Mouse (Mus musculus) forebrain, postnatal 0 days (tissue): ENCODE data around the gene Ankrd50. TPM values are rescaled to one million over a fixed set of nuclear protein-coding genes. Genes with fewer than 3 reads are reported as not detected.

Source experiments
- ATAC-seq: fragments of 200-750 bp; cut with Nextera tagmentation; 2 replicates; pipeline ENCODE4 v1.8.0; 2017; ENCODE audit warnings: mild to moderate bottlenecking, moderate library complexity
- DNase-seq: peaks from one replicate; pipeline ENCODE4 v3.0.0-alpha.2; 2015
- H3K27ac ChIP-seq: fragments of 300-500 bp; sonication (generic); 2 replicates; pipeline ENCODE4 v1.5.1; 2014; ENCODE audit warnings: low read depth, mild to moderate bottlenecking, antibody characterized with exemption, low read length, moderate library complexity, mixed read lengths
- H3K27me3 ChIP-seq: fragments of 300-500 bp; sonication (generic); 2 replicates; pipeline ENCODE4 v1.6.1; 2014; ENCODE audit warnings: mild to moderate bottlenecking, low read length, mixed read lengths; ENCODE audit not compliant: insufficient read depth
- H3K36me3 ChIP-seq: fragments of 300-500 bp; sonication (generic); 2 replicates; pipeline ENCODE4 v1.6.1; 2014; ENCODE audit warnings: mild to moderate bottlenecking, moderate library complexity; ENCODE audit not compliant: insufficient read depth
- H3K4me1 ChIP-seq: fragments of 300-500 bp; sonication (generic); 2 replicates; pipeline ENCODE4 v1.6.1; 2014; ENCODE audit warnings: antibody characterized with exemption; ENCODE audit not compliant: insufficient read depth
- H3K4me2 ChIP-seq: fragments of 300-500 bp; sonication (generic); 2 replicates; pipeline ENCODE4 v1.6.1; 2014; ENCODE audit warnings: low read depth, mild to moderate bottlenecking, moderate library complexity
- H3K4me3 ChIP-seq: fragments of 300-500 bp; sonication (generic); 2 replicates; pipeline ENCODE4 v1.5.1; 2014; ENCODE audit warnings: low read depth, low read length, mixed read lengths
- H3K9ac ChIP-seq: fragments of 300-500 bp; sonication (generic); 2 replicates; pipeline ENCODE4 v1.6.1; 2014; ENCODE audit warnings: mild to moderate bottlenecking
- H3K9me3 ChIP-seq: fragments of 300-500 bp; sonication (generic); 2 replicates; pipeline ENCODE4 v1.6.1; 2016; ENCODE audit warnings: low read length
- CTCF ChIP-seq: sonication (generic); IDR thresholded peaks from 2 replicates; pipeline ENCODE4 v1.5.1; 2016; ENCODE audit warnings: antibody characterized with exemption, control low read depth, low read depth
- WGBS: fragments of 180-500 bp; shearing (Covaris S2); extraction: QIAGEN DNeasy Blood & Tissue Kit; methylation state at CpG from one replicate; pipeline ENCODE4 v1.1.7; 2014; 5-methylcytosine and 5-hydroxymethylcytosine counted together
- polyA plus RNA-seq: library from polyadenylated mRNA; unstranded; fragments of >200 nt; fragmentation: Nextera tagmentation; extraction: Ambion mirVana; gene quantifications from 2 replicates; pipeline ENCODE4 v1.2.1, GENCODE M21; 2015
- total RNA-seq: library from RNA; depleted of rRNA; stranded (reverse); fragments of >200 nt; gene quantifications from 2 replicates; pipeline ENCODE4 v1.2.3, GENCODE M21; 2014

The Ankrd50 gene
- total and polyA plus RNA-seq, 2 experiments from 2014 or later = 13.0 to 69.1 TPM

DNA sequence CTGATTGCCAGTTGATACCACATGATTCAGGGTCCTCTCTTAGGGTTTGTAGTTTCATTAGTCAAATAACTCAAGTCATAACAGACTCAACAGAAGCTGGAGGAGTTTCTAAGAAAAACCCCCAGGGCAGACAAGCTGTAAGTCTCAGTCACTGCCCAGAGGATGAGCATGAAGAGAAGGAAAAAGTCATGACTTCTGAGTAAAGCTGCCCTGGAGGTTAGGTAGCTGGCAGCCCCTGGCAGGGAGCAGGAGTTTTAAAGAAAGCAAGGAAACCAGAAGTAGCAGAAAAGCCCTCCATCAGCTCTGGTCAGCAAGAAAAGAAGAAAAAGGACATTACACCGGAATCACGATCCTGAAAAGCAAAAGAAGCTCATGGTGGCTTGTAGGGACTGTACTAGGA lies 50.2 kb downstream of the Ankrd50 start:
- no peak overlapping the region for H3K4me3 ChIP-seq
- H3K27ac ChIP-seq = no peak overlapping the region
- H3K27me3 ChIP-seq = no peaks in the 10 kb centered on the region
- ATAC-seq (no peak), DNase-seq (no peak)
- no peaks in the 10 kb centered on the region for H3K36me3 ChIP-seq
- no peak overlapping the region for H3K4me2 ChIP-seq
- H3K9me3 ChIP-seq = no peaks in the 10 kb centered on the region
- no peak overlapping the region for H3K9ac ChIP-seq
- no peaks in the 10 kb centered on the region for H3K4me1 ChIP-seq
- 94% methylated on average over 2 of the region's 2 CpGs for WGBS
- TF ChIP-seq CTCF = no peak

- H3K36me3 ChIP-seq = no peaks in the 10 kb centered on the region
- ATAC-seq = peak; percentile 65
- 17% methylated on average over 11 of the region's 11 CpGs for WGBS
- no peak overlapping the region for H3K27ac ChIP-seq
- DNase-seq = no peak
- no peaks in the 10 kb centered on the region for H3K27me3 ChIP-seq
- no peak overlapping the region for H3K4me2 ChIP-seq
- H3K4me3 ChIP-seq = no peak overlapping the region
- no peak for TF ChIP-seq CTCF
- H3K9ac ChIP-seq = no peak overlapping the region
- no peaks in the 10 kb centered on the region for H3K9me3 ChIP-seq
- no peaks in the 10 kb centered on the region for H3K4me1 ChIP-seq
Observed at GRCm38 (mm10) chr3:38433495-38434464, 50.9 kb downstream of the Ankrd50 start.

- H3K36me3 ChIP-seq = no peaks in the 10 kb centered on the region
- DNase-seq = no peak
- WGBS = 78% methylated on average over 5 of the region's 5 CpGs
- no peaks in the 10 kb centered on the region for H3K9me3 ChIP-seq
- no peak overlapping the region for H3K27ac ChIP-seq
- H3K27me3 ChIP-seq = no peaks in the 10 kb centered on the region
- ATAC-seq = no peak
- H3K4me2 ChIP-seq = no peak overlapping the region
- no peak overlapping the region for H3K9ac ChIP-seq
- no peaks in the 10 kb centered on the region for H3K4me1 ChIP-seq
- H3K4me3 ChIP-seq = no peak overlapping the region
- no peak for TF ChIP-seq CTCF
Observed at GRCm38 (mm10) chr3:38431461-38431860, 53.2 kb downstream of the Ankrd50 start.

DNA sequence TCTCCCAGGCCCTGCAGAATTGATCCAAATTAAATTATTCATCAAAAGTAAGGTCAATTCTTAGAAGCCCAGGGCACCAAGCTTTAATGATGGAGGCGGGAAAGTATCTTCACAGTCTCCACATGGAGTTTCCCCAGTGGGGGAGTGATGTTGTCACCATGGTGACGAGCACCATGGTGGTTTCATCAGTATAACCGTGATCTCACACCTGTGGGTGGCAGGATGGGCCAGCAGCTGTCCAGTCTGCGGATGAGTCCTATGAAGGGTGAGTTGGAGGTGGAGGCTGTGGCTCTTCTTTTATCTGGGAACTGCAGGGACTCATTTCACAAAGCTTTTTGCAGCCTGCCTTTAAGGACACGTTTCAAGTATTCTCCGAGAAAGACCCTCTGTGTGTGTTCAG lies 53.6 kb downstream of the Ankrd50 start:
- Histone ChIP-seq H3K27ac (no peak overlapping the region), H3K27me3 (no peaks in the 10 kb centered on the region), H3K9me3 (no peaks in the 10 kb centered on the region), H3K4me1 (no peaks in the 10 kb centered on the region), H3K36me3 (no peaks in the 10 kb centered on the region), H3K9ac (no peak overlapping the region), H3K4me2 (no peak overlapping the region), H3K4me3 (no peak overlapping the region)
- DNase-seq = no peak
- TF ChIP-seq CTCF = no peak
- WGBS = 70% methylated on average over 6 of the region's 6 CpGs
- ATAC-seq = no peak

DNA sequence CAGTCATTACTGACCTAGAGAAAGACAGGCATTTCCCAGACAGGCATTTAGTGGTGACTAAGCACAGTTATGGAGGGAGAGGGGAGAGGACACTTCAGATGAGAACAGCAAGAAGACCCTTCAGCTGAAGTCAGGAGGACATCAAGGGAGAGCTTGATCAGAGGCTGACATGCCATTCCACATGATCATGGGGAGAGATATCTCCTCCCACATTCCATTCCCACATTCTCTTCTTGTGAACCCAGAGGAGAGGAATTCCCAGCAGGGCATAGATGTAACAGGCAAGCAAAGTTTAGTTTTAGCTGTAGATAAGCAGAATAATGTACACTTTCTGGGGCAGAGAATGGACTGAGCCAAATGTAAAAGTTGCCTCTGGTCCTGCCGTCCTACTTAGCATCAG lies 57.4 kb downstream of the Ankrd50 start:
- WGBS = 95% methylated on average over 1 of the region's 1 CpGs
- no peaks in the 10 kb centered on the region for H3K4me1 ChIP-seq
- no peak overlapping the region for H3K27ac ChIP-seq
- ATAC-seq (no peak), DNase-seq (no peak)
- H3K36me3 ChIP-seq = no peaks in the 10 kb centered on the region
- H3K9ac ChIP-seq = no peak overlapping the region
- no peak for TF ChIP-seq CTCF
- no peaks in the 10 kb centered on the region for H3K27me3 ChIP-seq
- no peak overlapping the region for H3K4me2 ChIP-seq
- no peak overlapping the region for H3K4me3 ChIP-seq
- no peaks in the 10 kb centered on the region for H3K9me3 ChIP-seq

- TF ChIP-seq CTCF = no peak
- Histone ChIP-seq H3K9ac (no peak overlapping the region), H3K4me1 (no peaks in the 10 kb centered on the region), H3K36me3 (no peaks in the 10 kb centered on the region), H3K4me3 (no peak overlapping the region), H3K4me2 (no peak overlapping the region), H3K27ac (no peak overlapping the region), H3K27me3 (no peaks in the 10 kb centered on the region), H3K9me3 (no peaks in the 10 kb centered on the region)
- no peak for ATAC-seq
- WGBS = 78% methylated on average over 4 of the region's 4 CpGs
- no peak for DNase-seq
Observed at GRCm38 (mm10) chr3:38423966-38424365, 60.7 kb downstream of the Ankrd50 start.

- Histone ChIP-seq H3K9ac (no peak overlapping the region), H3K9me3 (no peaks in the 10 kb centered on the region), H3K4me3 (no peak overlapping the region), H3K27me3 (no peaks in the 10 kb centered on the region), H3K4me2 (no peak overlapping the region), H3K36me3 (no peaks in the 10 kb centered on the region), H3K4me1 (no peaks in the 10 kb centered on the region), H3K27ac (no peak overlapping the region)
- TF ChIP-seq CTCF = no peak
- ATAC-seq = no peak
- 94% methylated on average over 3 of the region's 3 CpGs for WGBS
- no peak for DNase-seq
Observed at GRCm38 (mm10) chr3:38419896-38420295, 64.7 kb downstream of the Ankrd50 start.
